Mouse (Mus musculus): ENCODE data around the gene Grm3. TPM values are rescaled to one million over a fixed set of nuclear protein-coding genes. Genes with fewer than 3 reads are reported as not detected.

Gene Grm3
- polyA plus RNA-seq (2017; shearing (Covaris generic)), result not detected

GRCm38 (mm10) chr5:9724956-9725600 lies at the start of gene Grm3:
Grm3 (minus strand) TSS chr5:9725170.

